Mouse (Mus musculus) limb, embryonic 12.5 days (tissue): ENCODE data around the gene Rasal3. TPM values are rescaled to one million over a fixed set of nuclear protein-coding genes. Genes with fewer than 3 reads are reported as not detected.

ENCODE experiments used
- microRNA-seq: library from miRNA; unstranded; fragments of <30 nt; microRNA quantifications from one replicate; pipeline ENCODE4, GENCODE M21; 2017
- polyA plus RNA-seq: library from polyadenylated mRNA; unstranded; fragments of >200 nt; fragmentation: Nextera tagmentation; extraction: Ambion mirVana; gene quantifications from 2 replicates; pipeline ENCODE4 v1.2.1, GENCODE M21; 2016

The Rasal3 gene
- polyA plus RNA-seq, 1 experiment from 2014 or later, result 1.1 TPM

Small RNAs within 50 kb of the gene (microRNA-seq; reads per million reads assigned to microRNA genes)
- gene Gm22201, result not detected

Other genes starting within 250 kb of the Rasal3 start
- 21.5 and 24.2 TPM in 2 replicates for gene Notch3, start 236.7 kb downstream of the Rasal3 start, polyA plus RNA-seq
- gene Ephx3, start 214.0 kb downstream of the Rasal3 start, polyA plus RNA-seq, result 0.09 TPM in 1 of 2 replicates, not detected in the other
- gene Brd4, start 118.9 kb downstream of the Rasal3 start, polyA plus RNA-seq, result 98.2 and 119 TPM in 2 replicates
- gene Akap8, start 82.3 kb downstream of the Rasal3 start, polyA plus RNA-seq, result 151 and 153 TPM in 2 replicates
- 112 and 120 TPM in 2 replicates for gene Akap8l, start 53.0 kb downstream of the Rasal3 start, polyA plus RNA-seq
- gene Wiz, start 14.1 kb downstream of the Rasal3 start, polyA plus RNA-seq, result 30.0 and 37.3 TPM in 2 replicates
- not detected in 2 replicates for gene Pglyrp2, start 20.6 kb upstream of the Rasal3 start, polyA plus RNA-seq
- gene Cyp4f39, start 49.1 kb upstream of the Rasal3 start, polyA plus RNA-seq, result not detected in 2 replicates
- 13.3 and 13.8 TPM in 2 replicates for gene Cyp4f17, start 102.5 kb upstream of the Rasal3 start, polyA plus RNA-seq
- gene Cyp4f16, start 133.0 kb upstream of the Rasal3 start, polyA plus RNA-seq, result 23.8 and 26.6 TPM in 2 replicates
- not detected in 2 replicates for gene Cyp4f37, start 217.7 kb upstream of the Rasal3 start, polyA plus RNA-seq